Mouse (Mus musculus): ENCODE data around the gene Tpgs1. TPM values are rescaled to one million over a fixed set of nuclear protein-coding genes. Genes with fewer than 3 reads are reported as not detected.
A peak's percentile ranks its signal among the peaks of the same experiment; 100 is the strongest.

The Tpgs1 gene
- polyA plus RNA-seq, 1 experiment from 2014 or later, result 59.7 TPM

GRCm38 (mm10) chr10:79717640-79718357 lies 48.6 kb downstream of the Tpgs1 start:
- DNase-seq (ENCODE audit: low spot score) (peak; percentile 88), ATAC-seq (replicated peaks; ENCODE audit: low FRiP score) (no peak)
- peaks cover 41% of the 10 kb centered on the region for H3K27me3 ChIP-seq (ENCODE audit: control insufficient read depth, insufficient read depth, low read length)
- no peaks in the 10 kb centered on the region for H3K9me3 ChIP-seq (ENCODE audit: control insufficient read depth, low read length)
- 5% methylated on average over 43 of the region's 43 CpGs for WGBS
- no peak overlapping the region for H3K9ac ChIP-seq (ENCODE audit: low read length)
- H3K27ac ChIP-seq (ENCODE audit: low read depth, low read length), result no peak overlapping the region
- peak overlapping the region; percentile 83 for H3K4me2 ChIP-seq (ENCODE audit: low read depth, low read length, severe bottlenecking)
- H3K4me3 ChIP-seq (ENCODE audit: low read depth, low read length), result peak overlapping the region; percentile 62
- peaks cover 8% of the 10 kb centered on the region; the same call in 1 of the 2 replicates for H3K4me1 ChIP-seq (replicated peaks; ENCODE audit: control insufficient read depth, insufficient read depth, low read length)
- no peaks in the 10 kb centered on the region for H3K36me3 ChIP-seq (ENCODE audit: control insufficient read depth, insufficient read depth, low read length)

DNA sequence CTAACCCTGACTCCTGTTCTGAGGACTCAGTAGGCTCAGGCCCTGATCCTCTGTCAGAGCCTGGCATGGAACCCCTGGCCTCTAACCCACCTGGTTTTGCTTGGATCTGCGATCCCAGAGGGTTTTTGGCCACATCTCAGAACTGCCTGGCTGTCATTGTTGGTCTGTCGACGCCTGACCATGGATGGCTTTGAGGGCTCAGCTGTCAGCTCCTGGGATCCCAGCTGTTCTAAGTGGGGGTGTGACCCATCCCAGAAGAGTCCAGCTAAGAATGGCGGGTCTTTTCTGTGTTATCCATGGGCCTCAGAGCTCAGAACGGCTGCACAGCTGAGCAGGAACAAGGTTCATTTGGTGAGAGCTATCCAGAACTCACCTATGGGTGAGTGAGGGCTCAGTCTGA lies 51.9 kb downstream of the Tpgs1 start:
- WGBS, result 69% methylated on average over 5 of the region's 5 CpGs
- H3K9ac ChIP-seq (ENCODE audit: low read length), result no peak overlapping the region
- H3K4me2 ChIP-seq (ENCODE audit: low read depth, low read length, severe bottlenecking), result no peak overlapping the region
- peaks cover 8% of the 10 kb centered on the region; the same call in 1 of the 2 replicates for H3K4me1 ChIP-seq (replicated peaks; ENCODE audit: control insufficient read depth, insufficient read depth, low read length)
- no peak overlapping the region for H3K27ac ChIP-seq (ENCODE audit: low read depth, low read length)
- ATAC-seq (replicated peaks; ENCODE audit: low FRiP score), result no peak
- no peaks in the 10 kb centered on the region for H3K36me3 ChIP-seq (ENCODE audit: control insufficient read depth, insufficient read depth, low read length)
- H3K27me3 ChIP-seq (ENCODE audit: control insufficient read depth, insufficient read depth, low read length), result peaks cover 28% of the 10 kb centered on the region
- H3K9me3 ChIP-seq (ENCODE audit: control insufficient read depth, low read length), result no peaks in the 10 kb centered on the region
- H3K4me3 ChIP-seq (ENCODE audit: low read depth, low read length), result no peak overlapping the region
- DNase-seq (ENCODE audit: low spot score), result no peak

DNA sequence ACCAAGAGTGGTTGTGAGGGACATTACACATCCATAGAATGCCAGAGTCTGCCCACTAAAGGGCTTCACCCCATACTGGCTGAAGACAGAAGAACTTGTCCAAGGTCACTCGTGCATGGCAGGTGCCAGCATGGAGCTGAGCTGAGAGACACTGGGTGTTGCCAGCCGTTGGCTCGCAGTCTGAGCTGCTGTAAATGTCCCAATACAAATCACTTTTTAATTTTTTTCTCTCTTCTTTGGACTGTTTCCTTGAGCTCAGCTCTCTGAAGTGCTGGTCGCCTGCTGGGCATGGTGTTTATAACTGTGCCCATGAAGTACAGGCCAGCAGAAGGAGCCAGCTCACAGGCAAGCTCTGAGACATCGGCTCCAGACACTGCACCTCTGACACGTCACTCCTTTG lies 53.9 kb downstream of the Tpgs1 start:
- no peaks in the 10 kb centered on the region for H3K36me3 ChIP-seq (ENCODE audit: control insufficient read depth, insufficient read depth, low read length)
- no peak for DNase-seq (ENCODE audit: low spot score)
- no peak overlapping the region for H3K4me3 ChIP-seq (ENCODE audit: low read depth, low read length)
- no peak for ATAC-seq (replicated peaks; ENCODE audit: low FRiP score)
- H3K4me2 ChIP-seq (ENCODE audit: low read depth, low read length, severe bottlenecking), result no peak overlapping the region
- WGBS, result 69% methylated on average over 6 of the region's 6 CpGs
- H3K4me1 ChIP-seq (replicated peaks; ENCODE audit: control insufficient read depth, insufficient read depth, low read length), result no peaks in the 10 kb centered on the region
- H3K27ac ChIP-seq (ENCODE audit: low read depth, low read length), result no peak overlapping the region
- peaks cover 9% of the 10 kb centered on the region for H3K27me3 ChIP-seq (ENCODE audit: control insufficient read depth, insufficient read depth, low read length)
- H3K9me3 ChIP-seq (ENCODE audit: control insufficient read depth, low read length), result no peaks in the 10 kb centered on the region
- no peak overlapping the region for H3K9ac ChIP-seq (ENCODE audit: low read length)

- WGBS, result 87% methylated on average over 7 of the region's 7 CpGs
- Histone ChIP-seq H3K27me3 (ENCODE audit: control insufficient read depth, insufficient read depth, low read length) (peaks cover 2% of the 10 kb centered on the region), H3K36me3 (ENCODE audit: control insufficient read depth, insufficient read depth, low read length) (no peaks in the 10 kb centered on the region), H3K9me3 (ENCODE audit: control insufficient read depth, low read length) (no peaks in the 10 kb centered on the region), H3K4me3 (ENCODE audit: low read depth, low read length) (no peak overlapping the region), H3K27ac (ENCODE audit: low read depth, low read length) (no peak overlapping the region), H3K4me2 (ENCODE audit: low read depth, low read length, severe bottlenecking) (no peak overlapping the region), H3K4me1 (replicated peaks; ENCODE audit: control insufficient read depth, insufficient read depth, low read length) (no peaks in the 10 kb centered on the region), H3K9ac (ENCODE audit: low read length) (no peak overlapping the region)
- DNase-seq (ENCODE audit: low spot score) (no peak), ATAC-seq (replicated peaks; ENCODE audit: low FRiP score) (no peak)
These were observed 54.5 kb downstream of the Tpgs1 start for GRCm38 (mm10) chr10:79723692-79724091.

Other genes with a start within 250 kb of the Tpgs1 start
- not detected in 2 replicates for gene Vmn2r83, start 200.6 kb upstream of the Tpgs1 start, polyA plus RNA-seq (2014; fragmentation: Nextera tagmentation; extraction: Ambion mirVana)
- gene Plpp2, start 135.6 kb upstream of the Tpgs1 start, polyA plus RNA-seq (2014; fragmentation: Nextera tagmentation; extraction: Ambion mirVana), result 14.2 and 15.6 TPM in 2 replicates
- 64.4 and 67.7 TPM in 2 replicates for gene Mier2, start 114.2 kb upstream of the Tpgs1 start, polyA plus RNA-seq (2014; fragmentation: Nextera tagmentation; extraction: Ambion mirVana)
- not detected in 2 replicates for gene Theg, start 82.0 kb upstream of the Tpgs1 start, polyA plus RNA-seq (2014; fragmentation: Nextera tagmentation; extraction: Ambion mirVana)
- 0.04 and 0.09 TPM in 2 replicates for gene C2cd4c, start 55.3 kb upstream of the Tpgs1 start, polyA plus RNA-seq (2014; fragmentation: Nextera tagmentation; extraction: Ambion mirVana)
- gene Shc2, start 31.5 kb upstream of the Tpgs1 start, polyA plus RNA-seq (2014; fragmentation: Nextera tagmentation; extraction: Ambion mirVana), result 9.4 and 9.9 TPM in 2 replicates
- gene Odf3l2, start 23.6 kb upstream of the Tpgs1 start, polyA plus RNA-seq (2014; fragmentation: Nextera tagmentation; extraction: Ambion mirVana), result not detected in 2 replicates
- 0.59 and 0.83 TPM in 2 replicates for gene Madcam1, start 4.8 kb upstream of the Tpgs1 start, polyA plus RNA-seq (2014; fragmentation: Nextera tagmentation; extraction: Ambion mirVana)
- 180 and 185 TPM in 2 replicates for gene Cdc34, start 12.8 kb downstream of the Tpgs1 start, polyA plus RNA-seq (2014; fragmentation: Nextera tagmentation; extraction: Ambion mirVana)
- 0.81 and 0.92 TPM in 2 replicates for gene Gzmm, start 19.7 kb downstream of the Tpgs1 start, polyA plus RNA-seq (2014; fragmentation: Nextera tagmentation; extraction: Ambion mirVana)
- 551 and 582 TPM in 2 replicates for gene Bsg, start 35.1 kb downstream of the Tpgs1 start, polyA plus RNA-seq (2014; fragmentation: Nextera tagmentation; extraction: Ambion mirVana)
- 0.15 and 0.40 TPM in 2 replicates for gene Hcn2, start 47.3 kb downstream of the Tpgs1 start, polyA plus RNA-seq (2014; fragmentation: Nextera tagmentation; extraction: Ambion mirVana)
- gene Polrmt, start 77.2 kb downstream of the Tpgs1 start, polyA plus RNA-seq (2014; fragmentation: Nextera tagmentation; extraction: Ambion mirVana), result 41.1 and 44.8 TPM in 2 replicates
- 0.36 and 0.40 TPM in 2 replicates for gene Fgf22, start 85.7 kb downstream of the Tpgs1 start, polyA plus RNA-seq (2014; fragmentation: Nextera tagmentation; extraction: Ambion mirVana)
- gene Rnf126, start 97.6 kb downstream of the Tpgs1 start, polyA plus RNA-seq (2014; fragmentation: Nextera tagmentation; extraction: Ambion mirVana), result 118 TPM in 2 replicates
- gene Fstl3, start 107.9 kb downstream of the Tpgs1 start, polyA plus RNA-seq (2014; fragmentation: Nextera tagmentation; extraction: Ambion mirVana), result 0.41 and 1.0 TPM in 2 replicates
- gene Prss57, start 121.6 kb downstream of the Tpgs1 start, polyA plus RNA-seq (2014; fragmentation: Nextera tagmentation; extraction: Ambion mirVana), result not detected in 2 replicates
- 140 and 157 TPM in 2 replicates for gene Palm, start 124.2 kb downstream of the Tpgs1 start, polyA plus RNA-seq (2014; fragmentation: Nextera tagmentation; extraction: Ambion mirVana)
- 0.39 and 0.99 TPM in 2 replicates for gene Misp, start 151.6 kb downstream of the Tpgs1 start, polyA plus RNA-seq (2014; fragmentation: Nextera tagmentation; extraction: Ambion mirVana)
- 261 and 295 TPM in 2 replicates for gene Ptbp1, start 185.1 kb downstream of the Tpgs1 start, polyA plus RNA-seq (2014; fragmentation: Nextera tagmentation; extraction: Ambion mirVana)
- 13.0 and 13.3 TPM in 2 replicates for gene Prtn3, start 205.1 kb downstream of the Tpgs1 start, polyA plus RNA-seq (2014; fragmentation: Nextera tagmentation; extraction: Ambion mirVana)
- 131 and 146 TPM in 2 replicates for gene Plppr3, start 205.3 kb downstream of the Tpgs1 start, polyA plus RNA-seq (2014; fragmentation: Nextera tagmentation; extraction: Ambion mirVana)
- not detected in 2 replicates for gene Elane, start 216.9 kb downstream of the Tpgs1 start, polyA plus RNA-seq (2014; fragmentation: Nextera tagmentation; extraction: Ambion mirVana)
- not detected in 2 replicates for gene Cfd, start 221.5 kb downstream of the Tpgs1 start, polyA plus RNA-seq (2014; fragmentation: Nextera tagmentation; extraction: Ambion mirVana)
- 60.4 and 60.6 TPM in 2 replicates for gene Med16, start 239.6 kb downstream of the Tpgs1 start, polyA plus RNA-seq (2014; fragmentation: Nextera tagmentation; extraction: Ambion mirVana)
- 3.3 and 14.8 TPM in 2 replicates for gene Gm26602, start 241.5 kb downstream of the Tpgs1 start, polyA plus RNA-seq (2014; fragmentation: Nextera tagmentation; extraction: Ambion mirVana)
- gene Kiss1r, start 247.6 kb downstream of the Tpgs1 start, polyA plus RNA-seq (2014; fragmentation: Nextera tagmentation; extraction: Ambion mirVana), result 0.55 and 1.0 TPM in 2 replicates